Mouse (Mus musculus) thymus, postnatal 14 days (tissue): ENCODE results near the gene Adpgk.
"Not testable (repeated sequence)": the region's sequence is repeated elsewhere in the genome, so short reads cannot be mapped to it uniquely, and the experiment has no call there.

Experiments used
- DNase-seq: peaks from one replicate; pipeline ENCODE4 v3.0.0; 2021

Adpgk gene

DNA sequence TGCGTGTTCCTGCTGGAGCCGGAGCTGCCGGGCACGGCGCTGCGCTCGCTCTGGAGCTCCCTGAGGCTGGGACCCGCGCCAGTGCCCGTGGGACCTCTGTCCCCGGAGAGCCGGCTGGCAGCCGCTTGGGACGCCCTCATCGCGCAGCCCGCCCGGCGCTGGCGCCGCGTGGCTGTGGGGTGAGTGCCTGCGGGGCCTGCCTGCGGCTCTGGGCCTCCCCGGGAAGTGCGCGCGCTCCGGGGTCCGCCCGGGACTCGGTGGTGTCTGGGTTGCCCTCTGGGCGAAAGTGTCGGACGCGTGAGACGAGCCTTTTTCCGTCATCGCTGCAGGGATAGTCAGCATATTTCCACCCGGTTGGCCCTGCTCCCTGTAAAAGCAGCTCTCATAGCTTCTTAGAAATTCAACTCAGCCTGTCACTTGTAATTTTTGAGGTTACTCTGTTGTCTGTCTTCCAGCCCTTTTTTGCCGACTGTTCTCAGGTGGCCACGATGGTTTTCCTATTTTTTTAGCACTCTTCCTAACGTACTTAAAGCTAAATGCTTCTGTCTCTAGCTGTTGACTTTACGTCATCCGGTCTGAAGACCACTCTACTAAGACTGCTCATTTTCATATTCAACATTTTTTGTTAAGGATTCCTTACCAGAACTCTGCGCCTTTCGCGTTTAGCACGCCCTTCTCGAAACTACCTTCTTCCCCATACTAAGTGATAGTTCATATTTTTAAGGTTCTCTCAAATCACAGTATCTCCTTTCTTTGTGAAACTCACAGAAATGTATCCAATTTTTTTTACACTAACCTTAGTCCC is 532 bp downstream of the Adpgk start:
- DNase-seq: no peak

GRCm38 (mm10) chr9:59292493-59292875 is 1.1 kb downstream of the Adpgk start:
- no peak for DNase-seq

DNA sequence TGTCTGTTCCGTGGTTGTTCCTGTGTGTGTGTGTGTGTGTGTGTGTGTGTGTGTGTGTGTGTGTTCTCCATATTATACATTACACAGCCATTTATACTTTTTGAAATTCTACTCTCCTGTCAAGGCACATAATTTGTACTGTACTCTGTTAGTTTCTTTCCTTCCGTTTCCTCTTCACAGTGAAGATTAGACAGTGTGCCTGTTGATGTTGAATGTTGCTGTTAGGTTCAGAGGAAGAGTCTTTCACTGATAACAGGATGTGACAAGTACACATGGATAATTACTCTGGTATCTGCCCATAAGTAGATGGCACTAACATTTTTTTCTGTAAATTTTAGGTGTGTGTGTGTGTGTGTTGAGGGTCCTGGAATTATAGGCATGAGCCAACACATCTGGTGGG is 5.1 kb downstream of the Adpgk start:
- no peak for DNase-seq

GRCm38 (mm10) chr9:59307890-59308289 is 16.5 kb downstream of the Adpgk start:
- no peak for DNase-seq

DNA sequence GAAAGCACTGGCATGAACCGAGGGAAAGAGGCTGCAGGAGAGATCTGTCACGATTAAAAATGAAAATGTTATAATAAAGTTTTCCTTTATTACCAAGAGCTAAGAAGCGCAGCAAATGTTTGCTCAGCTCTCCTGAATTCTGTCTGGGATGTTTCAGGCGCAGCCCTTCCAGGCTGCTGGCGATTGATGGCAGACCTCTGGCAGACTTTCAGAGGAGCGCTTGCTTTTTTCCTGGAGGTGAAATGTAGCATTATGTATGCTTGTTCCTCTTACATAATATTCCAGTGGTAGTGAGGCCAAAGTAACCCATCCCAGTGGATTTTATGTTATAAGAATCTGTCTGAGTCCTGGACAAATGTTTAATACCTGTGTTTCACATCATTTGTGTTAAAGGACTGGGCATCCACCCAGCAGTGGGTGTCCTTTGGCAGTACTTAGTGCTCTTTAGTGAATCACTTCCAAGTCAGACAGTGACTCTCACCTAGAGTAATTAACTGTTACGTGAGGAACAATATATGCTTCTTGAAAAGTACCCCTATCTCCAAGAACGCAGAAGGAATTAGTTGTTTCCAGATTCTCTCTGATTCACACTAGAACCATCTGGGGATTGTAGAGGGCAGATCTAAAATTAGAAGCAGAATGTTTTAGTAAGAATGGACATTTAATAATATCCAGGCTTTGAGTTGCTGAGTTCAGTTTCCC is 19.4 kb downstream of the Adpgk start:
- DNase-seq: no peak

DNA sequence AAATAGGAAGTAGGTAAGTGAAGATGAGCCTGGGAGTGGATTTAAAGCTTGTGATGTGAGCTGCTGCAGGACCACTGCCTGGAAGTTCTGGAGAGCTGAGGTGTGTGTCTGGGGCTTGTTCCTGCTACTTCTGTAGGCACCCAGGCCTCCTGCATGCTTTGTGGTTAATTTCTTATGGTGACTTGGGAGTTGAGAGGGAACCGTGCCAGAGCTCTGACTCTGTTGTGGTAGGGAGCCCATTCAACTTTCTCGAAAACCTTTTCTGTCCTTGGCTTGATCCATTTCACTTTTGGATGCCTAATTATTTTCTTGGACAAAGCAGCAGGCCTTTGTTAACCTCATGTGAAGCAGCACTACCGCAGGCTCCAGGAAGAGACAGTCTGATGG is 19.9 kb downstream of the Adpgk start:
- DNase-seq: no peak

DNA sequence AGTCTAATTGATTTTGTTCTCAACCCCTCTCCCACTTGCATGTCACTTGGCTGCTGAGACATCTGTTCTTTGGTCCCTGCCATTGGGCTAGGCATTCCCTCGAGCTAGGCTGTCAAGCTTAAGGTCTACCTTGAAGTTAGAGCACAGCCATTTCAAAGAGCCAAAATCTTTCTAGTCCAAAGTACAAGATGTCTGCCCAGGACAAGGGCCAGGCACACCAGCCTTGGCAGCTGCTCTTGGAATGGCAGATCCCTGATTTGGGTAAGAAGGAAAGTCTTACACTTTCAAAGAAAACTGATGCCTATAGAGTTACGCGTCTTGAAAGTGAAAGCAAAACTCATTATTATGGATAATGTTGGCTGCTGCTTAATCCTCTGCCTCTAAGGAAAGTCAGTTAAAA is 24.8 kb downstream of the Adpgk start:
- DNase-seq: no peak

DNA sequence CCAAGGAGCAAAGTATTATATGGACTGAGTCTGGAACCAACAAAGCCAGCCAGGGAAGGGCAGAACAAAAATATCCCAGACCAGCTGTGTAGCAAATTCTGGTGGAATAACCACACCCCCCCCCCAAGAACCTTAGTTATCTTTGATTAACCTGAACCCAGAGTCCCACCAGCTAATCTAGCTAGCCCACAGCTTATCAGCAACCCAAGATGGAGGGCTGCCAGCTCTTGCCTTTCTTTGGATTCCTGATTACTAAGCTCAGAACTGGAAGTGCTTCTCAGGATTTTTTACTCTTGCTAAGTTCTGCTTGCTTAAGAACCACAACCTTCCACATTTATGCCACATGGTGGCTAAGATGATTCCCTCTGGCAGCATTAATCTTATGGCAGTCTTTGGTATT is 33.0 kb downstream of the Adpgk start:
- DNase-seq: no peak

DNA sequence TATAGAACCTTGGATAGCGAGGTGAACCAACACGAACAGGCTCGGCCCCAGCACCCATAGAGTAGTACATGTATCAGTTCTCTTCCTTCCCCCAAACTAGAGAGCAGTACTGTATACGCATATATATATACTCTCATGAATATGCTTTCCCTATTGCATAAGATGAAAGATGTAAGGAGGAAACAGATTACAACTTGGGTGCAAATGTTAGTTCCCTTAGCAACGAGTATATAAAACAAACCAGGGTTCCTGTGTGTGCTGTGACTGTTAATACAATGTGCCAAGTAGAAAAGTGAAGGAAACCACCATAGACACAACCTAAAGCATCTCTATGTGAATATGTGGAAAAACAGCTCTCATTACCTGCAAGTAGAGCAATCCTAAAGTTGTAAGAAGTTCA is 38.7 kb downstream of the Adpgk start:
- no peak for DNase-seq

GRCm38 (mm10) chr9:59336539-59336938 is 45.2 kb downstream of the Adpgk start:
- DNase-seq: no peak

DNA sequence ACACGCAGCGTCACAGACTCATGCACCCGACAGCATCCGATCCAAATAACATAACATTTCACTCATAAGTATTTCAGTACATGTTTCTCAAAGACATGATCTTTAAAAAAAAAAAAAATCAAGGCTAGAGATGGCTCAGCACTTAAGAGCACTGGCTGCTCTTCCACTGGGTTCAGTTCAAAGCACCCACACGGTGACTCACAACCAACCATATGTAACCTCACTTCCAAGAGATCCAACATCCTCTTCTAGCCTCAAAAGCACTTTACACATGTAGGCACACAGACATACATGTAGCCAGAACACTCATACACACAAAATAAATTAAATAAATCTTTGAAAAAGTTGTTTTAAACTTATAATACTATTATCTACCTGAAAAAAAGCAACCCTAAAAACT is 46.5 kb downstream of the Adpgk start:
- no peak for DNase-seq

- DNase-seq: peak; percentile 8
Observed at GRCm38 (mm10) chr9:59338411-59338810, 47.1 kb downstream of the Adpgk start.

- no peak for DNase-seq
Observed at GRCm38 (mm10) chr9:59339107-59339506, 47.7 kb downstream of the Adpgk start.

GRCm38 (mm10) chr9:59340002-59340401 is 48.6 kb downstream of the Adpgk start:
- peak; percentile 34 for DNase-seq

- no peak for DNase-seq
Observed at GRCm38 (mm10) chr9:59346176-59346575, 54.8 kb downstream of the Adpgk start.

- DNase-seq: no peak
Observed at GRCm38 (mm10) chr9:59352586-59353252, 61.4 kb downstream of the Adpgk start.

DNA sequence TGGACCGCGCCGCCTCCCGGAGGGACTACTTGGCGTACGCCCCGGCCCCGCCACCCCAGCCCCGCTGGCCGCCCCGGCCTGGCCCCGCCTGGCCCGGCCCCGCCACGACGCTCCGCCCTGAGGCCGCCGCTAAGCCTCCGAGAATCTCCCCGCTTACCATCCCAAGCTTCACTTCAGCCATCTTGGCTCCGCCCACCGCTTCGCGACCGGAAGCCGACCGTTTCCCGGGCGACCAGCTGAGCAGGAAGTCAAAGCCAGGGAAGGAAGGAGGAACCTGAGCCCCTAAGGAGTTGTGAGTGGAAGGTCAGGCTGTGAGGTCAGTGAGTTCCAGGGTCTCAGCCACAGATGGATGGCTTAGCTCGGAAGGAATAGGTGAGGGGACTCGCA is 61.9 kb downstream of the Adpgk start, which contains the start of gene Bbs4:
TSS of gene Bbs4 (minus strand) at position 256 of the 387 bp plus-strand sequence.
- peak; percentile 94 for DNase-seq

GRCm38 (mm10) chr9:59358041-59358440 is 66.7 kb downstream of the Adpgk start:
- not testable (repeated sequence) for DNase-seq

DNA sequence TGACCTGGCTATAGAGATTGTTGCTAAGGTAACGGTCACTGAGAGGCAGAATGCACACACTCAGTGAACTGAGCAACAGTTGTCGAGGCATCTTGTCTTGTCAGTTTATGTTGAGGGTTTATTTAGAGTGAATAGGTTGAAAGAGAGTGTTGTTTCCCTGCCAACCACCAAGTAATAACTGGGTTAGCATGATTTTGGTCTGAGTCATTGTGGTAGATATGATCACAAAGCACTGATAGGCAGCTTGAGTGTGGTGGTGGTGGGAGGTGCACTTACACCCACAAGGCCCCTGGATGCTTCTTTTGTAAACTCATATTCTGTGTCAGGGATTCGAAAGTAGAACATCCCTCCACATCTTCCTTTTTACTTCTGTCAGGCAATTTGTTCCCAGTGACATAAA is 69.1 kb downstream of the Adpgk start:
- DNase-seq: not testable (repeated sequence)

DNA sequence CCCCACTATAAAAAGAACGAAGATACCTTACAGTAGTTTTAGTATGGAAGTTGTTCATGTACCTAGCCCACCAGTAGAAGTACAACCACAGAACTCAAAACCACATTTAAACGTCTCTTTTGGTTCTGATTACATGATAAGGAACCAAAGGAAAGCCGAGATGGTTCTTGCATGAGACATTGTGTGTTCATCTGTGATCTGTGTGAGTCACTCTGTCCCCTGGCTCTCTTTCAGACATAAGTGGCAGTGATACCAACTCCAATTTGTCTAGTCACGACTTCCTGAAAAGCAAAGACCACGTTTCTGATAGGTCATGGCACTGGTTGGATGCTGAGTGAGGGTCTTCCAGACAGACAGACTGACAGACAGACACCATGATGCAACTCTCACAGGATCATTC is 77.9 kb downstream of the Adpgk start:
- no peak for DNase-seq

DNA sequence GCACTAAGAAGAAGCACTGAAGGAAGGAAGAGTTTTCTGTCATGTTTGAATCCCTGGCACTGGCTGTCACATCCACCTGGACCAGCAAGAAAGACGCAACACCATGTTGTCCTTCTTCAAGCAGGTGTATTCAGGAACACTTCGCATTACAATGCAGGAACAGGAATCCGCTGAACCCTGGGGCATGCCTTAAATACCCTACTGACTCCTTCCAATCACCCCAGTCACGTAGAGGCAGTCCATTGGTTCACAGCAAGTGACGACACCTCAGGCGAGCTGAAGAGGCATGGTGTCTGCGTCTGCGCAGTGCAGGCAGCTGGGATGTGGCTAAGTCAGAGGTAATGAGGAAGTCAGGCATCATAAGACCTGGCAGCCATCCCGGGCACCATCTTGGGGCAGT is 78.3 kb downstream of the Adpgk start:
- no peak for DNase-seq
